Mouse (Mus musculus): ENCODE measurements around the gene Antxr1. TPM values are rescaled to one million over a fixed set of nuclear protein-coding genes. Genes with fewer than 3 reads are reported as not detected.

Antxr1 gene
- polyA plus RNA-seq, 1 experiment from 2014 or later = 15.5 TPM

DNA sequence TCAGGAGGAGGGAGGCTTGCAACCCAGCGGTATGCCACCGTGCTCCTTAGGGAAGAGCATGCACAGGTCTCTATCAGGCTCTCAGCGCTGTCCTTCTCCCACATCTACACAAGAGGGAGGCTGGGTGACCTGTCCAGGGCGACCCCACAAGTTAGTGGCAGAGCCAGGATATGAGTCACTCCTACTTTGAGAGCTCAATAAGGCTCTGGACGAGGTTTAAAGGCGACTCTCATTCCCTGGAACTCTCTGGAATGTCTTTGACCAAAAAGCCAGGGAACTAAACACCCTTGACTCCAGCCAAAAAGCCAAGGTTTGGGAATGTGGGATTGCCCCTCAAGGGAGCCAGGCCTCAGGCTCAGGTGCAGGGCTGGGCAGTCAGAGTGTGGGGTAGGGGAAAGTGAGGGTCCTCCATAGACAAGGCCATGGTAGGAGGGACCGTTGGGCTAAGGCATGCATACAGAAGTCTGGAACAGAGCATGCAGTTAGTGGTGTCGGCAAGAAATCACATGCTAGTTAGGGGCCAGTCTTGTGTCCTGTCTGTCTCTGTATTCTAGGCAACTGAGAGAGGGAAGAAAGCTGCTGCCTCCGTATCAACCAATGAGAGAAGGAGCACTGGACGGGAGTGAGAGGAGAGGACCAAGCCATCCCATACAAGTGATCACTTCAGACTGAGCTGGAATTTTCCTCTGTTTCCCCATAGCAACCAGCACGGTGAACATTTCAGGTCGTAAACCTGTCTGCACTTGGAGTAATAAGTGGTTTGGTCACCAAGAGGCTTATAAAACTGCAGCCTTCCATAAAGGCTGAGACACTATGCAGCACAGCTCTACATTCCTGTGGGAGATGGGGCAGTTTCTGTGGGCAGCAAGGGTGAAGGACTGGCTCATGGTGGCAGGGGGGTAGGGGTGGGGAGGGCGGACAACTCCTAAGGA lies 116.3 kb downstream of the Antxr1 start:
- Histone ChIP-seq H3K27ac (ENCODE audit: low read depth) (no peak overlapping the region), H3K27me3 (ENCODE audit: insufficient read depth, low read length) (no peaks in the 10 kb centered on the region), H3K9ac (no peak overlapping the region), H3K36me3 (ENCODE audit: insufficient read depth) (0 out of 2 replicates have a peak, but pooled peaks cover 13% of the 10 kb centered on the region), H3K4me3 (ENCODE audit: low read depth, low read length) (no peak overlapping the region), H3K4me2 (no peak overlapping the region), H3K4me1 (ENCODE audit: insufficient read depth) (peaks cover 10% of the 10 kb centered on the region; the same call in 1 of the 2 replicates), H3K9me3 (ENCODE audit: low read depth, low read length) (no peaks in the 10 kb centered on the region)
- DNase-seq = no peak
- TF ChIP-seq CTCF (IDR thresholded peaks at IDR 0.05; ENCODE audit: low read depth) = no peak
- 63% methylated on average over 13 of the region's 13 CpGs for WGBS
- ATAC-seq (ENCODE audit: insufficient read depth) = no peak

- ATAC-seq (ENCODE audit: insufficient read depth) (no peak), DNase-seq (peak; percentile 19)
- Histone ChIP-seq H3K27ac (ENCODE audit: low read depth) (no peak overlapping the region), H3K4me1 (ENCODE audit: insufficient read depth) (no peaks in the 10 kb centered on the region), H3K36me3 (ENCODE audit: insufficient read depth) (0 out of 2 replicates have a peak, but pooled peaks cover 21% of the 10 kb centered on the region), H3K27me3 (ENCODE audit: insufficient read depth, low read length) (no peaks in the 10 kb centered on the region), H3K9me3 (ENCODE audit: low read depth, low read length) (no peaks in the 10 kb centered on the region), H3K9ac (no peak overlapping the region), H3K4me3 (ENCODE audit: low read depth, low read length) (no peak overlapping the region), H3K4me2 (no peak overlapping the region)
- no peak; the same call in 1 of the 2 replicates for TF ChIP-seq CTCF (IDR thresholded peaks at IDR 0.05; ENCODE audit: low read depth)
- WGBS = 53% methylated on average over 2 of the region's 2 CpGs
These were observed 119.5 kb downstream of the Antxr1 start for GRCm38 (mm10) chr6:87216114-87216591.

GRCm38 (mm10) chr6:87213262-87213661 lies 122.4 kb downstream of the Antxr1 start:
- Histone ChIP-seq H3K27ac (ENCODE audit: low read depth) (no peak overlapping the region), H3K9me3 (ENCODE audit: low read depth, low read length) (no peaks in the 10 kb centered on the region), H3K9ac (no peak overlapping the region), H3K27me3 (ENCODE audit: insufficient read depth, low read length) (no peaks in the 10 kb centered on the region), H3K36me3 (ENCODE audit: insufficient read depth) (0 out of 2 replicates have a peak, but pooled peaks cover 24% of the 10 kb centered on the region), H3K4me2 (no peak overlapping the region), H3K4me3 (ENCODE audit: low read depth, low read length) (no peak overlapping the region), H3K4me1 (ENCODE audit: insufficient read depth) (no peaks in the 10 kb centered on the region)
- 51% methylated on average over 7 of the region's 7 CpGs for WGBS
- DNase-seq (no peak), ATAC-seq (ENCODE audit: insufficient read depth) (no peak)
- no peak for TF ChIP-seq CTCF (IDR thresholded peaks at IDR 0.05; ENCODE audit: low read depth)

DNA sequence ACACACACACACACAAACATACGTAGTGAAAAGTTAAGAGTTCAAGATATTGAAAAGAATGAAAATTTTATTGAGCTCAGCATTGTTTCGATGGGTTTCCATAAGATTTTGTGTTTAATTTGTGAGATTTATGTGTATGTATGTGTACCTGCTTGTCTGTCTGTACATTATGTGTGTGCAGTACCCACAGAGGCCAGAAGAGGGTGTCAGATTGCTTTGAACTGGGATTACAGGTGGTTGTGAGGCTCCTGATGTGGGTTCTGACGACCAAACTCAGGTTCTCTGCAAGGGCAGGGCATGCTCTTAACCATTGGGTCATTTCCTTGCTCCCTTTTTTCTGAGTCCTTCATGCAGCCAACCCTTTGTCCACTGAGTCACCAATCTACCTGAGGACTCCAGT lies 124.1 kb downstream of the Antxr1 start:
- Histone ChIP-seq H3K4me3 (ENCODE audit: low read depth, low read length) (no peak overlapping the region), H3K36me3 (ENCODE audit: insufficient read depth) (0 out of 2 replicates have a peak, but pooled peaks cover 24% of the 10 kb centered on the region), H3K27ac (ENCODE audit: low read depth) (no peak overlapping the region), H3K9me3 (ENCODE audit: low read depth, low read length) (no peaks in the 10 kb centered on the region), H3K27me3 (ENCODE audit: insufficient read depth, low read length) (no peaks in the 10 kb centered on the region), H3K9ac (no peak overlapping the region), H3K4me1 (ENCODE audit: insufficient read depth) (no peaks in the 10 kb centered on the region), H3K4me2 (no peak overlapping the region)
- TF ChIP-seq CTCF (IDR thresholded peaks at IDR 0.05; ENCODE audit: low read depth) = peak; percentile 39
- ATAC-seq (ENCODE audit: insufficient read depth) (no peak), DNase-seq (no peak)
- WGBS = 90% methylated on average over 3 of the region's 3 CpGs

- TF ChIP-seq CTCF (IDR thresholded peaks at IDR 0.05; ENCODE audit: low read depth) = no peak
- peak; percentile 77 for DNase-seq
- 55% methylated on average over 13 of the region's 13 CpGs for WGBS
- Histone ChIP-seq H3K27ac (ENCODE audit: low read depth) (no peak overlapping the region), H3K9ac (no peak overlapping the region), H3K4me2 (no peak overlapping the region), H3K36me3 (ENCODE audit: insufficient read depth) (0 out of 2 replicates have a peak, but pooled peaks cover 14% of the 10 kb centered on the region), H3K9me3 (ENCODE audit: low read depth, low read length) (no peaks in the 10 kb centered on the region), H3K4me1 (ENCODE audit: insufficient read depth) (no peaks in the 10 kb centered on the region), H3K27me3 (ENCODE audit: insufficient read depth, low read length) (no peaks in the 10 kb centered on the region), H3K4me3 (ENCODE audit: low read depth, low read length) (no peak overlapping the region)
- no peak for ATAC-seq (ENCODE audit: insufficient read depth)
These were observed 128.1 kb downstream of the Antxr1 start for GRCm38 (mm10) chr6:87207373-87207982.

DNA sequence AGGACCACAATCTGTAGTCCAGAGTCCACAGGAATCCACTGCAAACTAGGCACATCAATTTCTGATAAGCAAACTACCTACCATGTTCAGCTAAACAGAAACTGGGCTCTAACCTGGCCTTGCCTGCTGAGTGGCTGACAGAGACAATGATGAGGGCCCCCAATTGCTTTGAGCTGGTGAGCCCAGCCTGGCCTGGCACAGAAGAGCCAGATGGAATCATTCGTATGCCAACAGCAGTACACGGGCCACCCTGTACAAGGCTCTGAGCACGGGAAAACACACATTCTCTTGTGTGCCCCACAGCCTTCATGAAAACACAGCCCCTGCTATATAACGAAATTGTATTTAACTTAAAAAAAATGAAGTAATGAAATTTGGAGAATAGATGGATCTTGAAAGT lies 128.8 kb downstream of the Antxr1 start:
- no peak for TF ChIP-seq CTCF (IDR thresholded peaks at IDR 0.05; ENCODE audit: low read depth)
- no peak for DNase-seq
- ATAC-seq (ENCODE audit: insufficient read depth) = no peak
- H3K36me3 ChIP-seq (ENCODE audit: insufficient read depth) = peaks cover 20% of the 10 kb centered on the region; the same call in 1 of the 2 replicates
- no peak overlapping the region for H3K4me3 ChIP-seq (ENCODE audit: low read depth, low read length)
- H3K27ac ChIP-seq (ENCODE audit: low read depth) = no peak overlapping the region
- H3K4me1 ChIP-seq (ENCODE audit: insufficient read depth) = no peaks in the 10 kb centered on the region
- no peak overlapping the region for H3K4me2 ChIP-seq
- no peaks in the 10 kb centered on the region for H3K9me3 ChIP-seq (ENCODE audit: low read depth, low read length)
- no peak overlapping the region for H3K9ac ChIP-seq
- WGBS = 82% methylated on average over 4 of the region's 4 CpGs
- H3K27me3 ChIP-seq (ENCODE audit: insufficient read depth, low read length) = no peaks in the 10 kb centered on the region

DNA sequence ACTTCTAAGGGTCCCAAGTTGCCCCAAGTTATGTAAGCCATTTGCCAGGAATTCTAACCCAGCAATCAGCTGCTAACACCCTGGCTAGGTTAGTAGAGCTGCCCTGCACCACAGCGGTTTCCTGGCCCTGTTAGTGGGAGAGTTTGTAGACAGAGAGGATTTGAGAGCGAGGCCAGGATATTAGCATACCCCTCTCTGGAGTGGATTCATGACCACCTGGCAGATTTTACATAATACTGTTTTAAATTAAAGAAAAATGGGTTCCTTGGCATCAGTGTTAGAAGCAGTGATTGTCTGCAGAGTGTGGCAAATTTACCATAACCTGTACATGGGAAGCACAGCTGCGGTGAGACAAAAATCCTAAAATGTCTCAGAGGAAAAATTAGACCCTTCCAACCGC lies 132.2 kb downstream of the Antxr1 start:
- Histone ChIP-seq H3K4me2 (no peak overlapping the region), H3K4me1 (ENCODE audit: insufficient read depth) (no peaks in the 10 kb centered on the region), H3K9ac (no peak overlapping the region), H3K9me3 (ENCODE audit: low read depth, low read length) (no peaks in the 10 kb centered on the region), H3K36me3 (ENCODE audit: insufficient read depth) (peaks cover 13% of the 10 kb centered on the region; the same call in 1 of the 2 replicates), H3K4me3 (ENCODE audit: low read depth, low read length) (no peak overlapping the region), H3K27ac (ENCODE audit: low read depth) (no peak overlapping the region), H3K27me3 (ENCODE audit: insufficient read depth, low read length) (no peaks in the 10 kb centered on the region)
- 67% methylated on average over 4 of the region's 4 CpGs for WGBS
- DNase-seq = no peak
- TF ChIP-seq CTCF (IDR thresholded peaks at IDR 0.05; ENCODE audit: low read depth) = no peak
- no peak for ATAC-seq (ENCODE audit: insufficient read depth)
